Mouse (Mus musculus): ENCODE measurements around the gene Atp10b. TPM values are rescaled to one million over a fixed set of nuclear protein-coding genes. Genes with fewer than 3 reads are reported as not detected.

Gene Atp10b
- polyA plus RNA-seq, 2 experiments from 2014 or later: not detected

DNA sequence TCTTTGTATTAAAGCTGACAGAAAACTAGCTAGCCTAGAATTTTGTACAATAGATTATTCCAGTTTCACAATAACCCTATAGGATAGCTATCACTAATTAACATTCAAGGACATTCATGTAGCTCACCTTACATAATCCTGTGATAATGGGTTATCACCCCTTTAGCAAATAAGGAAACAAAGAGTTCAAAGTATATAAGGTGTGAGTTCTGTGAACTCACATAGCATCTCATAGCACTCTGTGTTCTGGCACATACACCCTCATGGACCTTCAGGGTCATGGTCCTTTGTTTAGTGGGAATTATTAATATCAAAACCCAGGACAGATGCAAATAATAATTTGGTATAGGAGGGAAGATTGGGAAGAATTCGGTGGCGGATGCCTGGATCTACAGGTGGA, 50.4 kb downstream of the Atp10b start:
- no peak for ATAC-seq

DNA sequence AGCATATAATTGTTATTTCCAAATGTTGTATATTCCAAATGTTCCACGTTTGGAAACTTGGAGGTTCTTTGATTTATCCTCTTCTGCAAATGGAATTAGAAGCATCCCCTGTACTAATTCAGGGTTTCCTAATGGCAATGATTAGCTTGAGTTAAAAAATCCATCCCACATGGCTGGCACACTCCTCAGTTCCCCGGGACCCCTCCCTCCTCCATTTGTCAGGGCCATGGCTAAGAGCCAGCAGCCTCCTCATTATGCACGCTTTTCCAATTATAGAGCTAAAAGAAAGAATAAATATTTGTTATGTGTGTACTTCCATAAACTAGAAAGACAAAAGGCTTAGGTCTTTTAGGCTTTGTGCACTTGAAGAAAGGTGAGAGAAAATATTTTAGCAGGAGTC, 53.9 kb downstream of the Atp10b start:
- no peak for ATAC-seq

DNA sequence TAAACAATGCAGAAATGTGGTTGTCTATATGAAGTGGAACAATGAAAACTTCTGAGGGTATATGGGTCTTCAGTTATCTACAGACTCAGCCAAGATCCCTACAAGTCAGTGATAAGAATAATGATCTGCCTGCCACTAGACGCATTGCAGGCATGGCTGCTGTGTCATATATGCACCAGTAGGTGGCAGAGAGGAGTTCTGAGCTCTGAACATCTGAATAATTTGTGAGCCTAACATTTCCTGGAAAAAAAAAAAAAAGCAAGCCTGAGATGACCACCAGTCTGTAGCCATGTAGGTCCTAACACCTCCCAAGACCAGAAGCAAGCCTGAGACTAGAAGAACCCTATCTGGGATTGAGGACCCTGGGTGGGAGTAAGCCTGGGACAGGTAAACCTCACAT, 63.5 kb downstream of the Atp10b start:
- ATAC-seq: no peak

- no peak for ATAC-seq
These were observed 64.1 kb downstream of the Atp10b start for GRCm38 (mm10) chr11:43213740-43214139.

DNA sequence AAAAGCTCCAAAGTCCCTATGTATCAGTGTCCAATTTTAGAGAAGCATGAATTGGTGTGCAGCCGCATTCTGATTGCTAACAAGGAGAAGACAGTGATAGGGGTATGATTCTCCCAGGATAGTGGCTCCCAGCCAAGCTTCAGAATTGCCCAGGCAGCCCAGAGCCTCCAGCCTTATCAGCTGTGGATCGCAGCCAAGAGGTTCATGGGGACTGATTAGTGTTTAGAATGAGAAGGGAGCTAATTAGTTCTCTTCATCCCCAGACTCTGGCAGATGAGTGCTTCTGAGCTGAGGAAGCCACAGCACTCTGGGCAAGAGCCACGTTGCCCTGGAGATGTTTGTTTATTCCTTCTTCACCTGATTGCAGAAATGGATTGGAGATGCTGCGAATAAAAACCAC, 67.3 kb downstream of the Atp10b start:
- ATAC-seq: no peak

GRCm38 (mm10) chr11:43230231-43230630, 80.6 kb downstream of the Atp10b start:
- ATAC-seq: no peak

- ATAC-seq: no peak
These were observed 82.4 kb downstream of the Atp10b start for GRCm38 (mm10) chr11:43232073-43232472.

DNA sequence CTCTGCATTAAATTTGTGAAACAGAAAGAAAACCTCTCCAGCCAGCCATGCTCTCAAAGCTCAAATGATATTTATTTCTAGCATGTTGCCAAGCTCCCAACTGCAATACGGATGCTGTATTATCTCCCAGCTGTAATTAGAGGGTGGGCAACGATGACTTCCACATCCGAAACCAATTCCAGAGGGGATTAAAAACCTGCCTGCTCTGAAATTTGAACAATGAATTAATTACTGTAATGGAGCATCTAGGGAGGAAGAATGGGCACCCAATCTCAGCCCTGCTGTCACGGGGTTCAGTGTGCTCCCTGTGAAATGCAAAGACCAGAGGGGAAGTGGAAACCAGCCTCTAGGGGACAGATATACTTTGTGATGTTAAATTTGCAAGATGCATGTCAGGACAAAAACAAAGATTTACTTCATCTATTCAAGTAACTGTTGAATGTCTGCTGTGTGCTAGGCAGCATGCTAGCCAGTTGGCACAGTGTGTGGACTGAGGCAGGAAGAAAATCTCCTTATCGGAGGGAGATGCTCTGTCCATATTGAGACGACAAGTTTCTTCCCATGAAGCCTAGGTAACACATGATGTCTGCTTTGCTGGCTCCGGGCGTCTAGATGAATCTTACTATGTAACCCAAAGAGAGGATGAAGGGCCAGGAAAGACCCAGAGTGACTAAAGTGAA, 86.8 kb downstream of the Atp10b start:
- no peak for ATAC-seq

DNA sequence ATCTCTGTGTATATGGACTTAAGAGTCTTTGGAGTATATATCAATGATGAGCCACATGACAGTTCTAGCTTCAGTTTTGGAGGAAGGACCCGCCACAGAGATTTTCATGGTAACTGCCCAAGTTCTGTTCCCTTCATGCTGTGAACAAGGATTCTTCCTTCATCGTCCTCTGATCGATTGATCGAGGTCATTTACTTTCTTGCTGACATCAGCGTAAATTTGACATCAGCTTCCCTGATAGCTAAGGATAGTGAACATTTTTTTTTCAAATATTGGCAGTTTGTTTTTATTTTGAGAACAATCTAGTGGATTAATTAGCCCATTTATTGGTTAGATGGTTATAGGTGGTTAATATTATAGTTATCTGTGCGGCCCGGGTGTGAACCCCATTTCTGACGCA, 90.1 kb downstream of the Atp10b start:
- no peak for ATAC-seq

GRCm38 (mm10) chr11:43253034-43253433, 103.4 kb downstream of the Atp10b start:
- no peak for ATAC-seq

DNA sequence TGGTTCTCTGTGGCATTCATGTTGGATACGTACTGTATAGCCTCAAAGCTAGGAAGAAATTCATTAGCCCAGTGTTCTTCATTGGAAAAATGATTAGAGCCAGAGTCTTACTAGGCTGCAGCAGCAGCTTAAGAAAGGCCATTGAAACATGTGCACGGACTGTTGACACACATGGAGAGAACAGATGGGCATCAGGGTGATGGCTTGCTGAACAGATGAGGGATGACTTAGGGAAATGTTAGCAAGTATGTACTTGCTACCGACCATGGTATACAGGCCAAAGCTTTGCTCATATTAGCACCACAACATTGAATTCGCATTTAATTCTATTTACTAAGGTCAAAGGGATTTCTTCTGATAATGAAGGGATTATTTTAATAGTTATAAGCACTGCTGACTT, 105.6 kb downstream of the Atp10b start:
- ATAC-seq: no peak

DNA sequence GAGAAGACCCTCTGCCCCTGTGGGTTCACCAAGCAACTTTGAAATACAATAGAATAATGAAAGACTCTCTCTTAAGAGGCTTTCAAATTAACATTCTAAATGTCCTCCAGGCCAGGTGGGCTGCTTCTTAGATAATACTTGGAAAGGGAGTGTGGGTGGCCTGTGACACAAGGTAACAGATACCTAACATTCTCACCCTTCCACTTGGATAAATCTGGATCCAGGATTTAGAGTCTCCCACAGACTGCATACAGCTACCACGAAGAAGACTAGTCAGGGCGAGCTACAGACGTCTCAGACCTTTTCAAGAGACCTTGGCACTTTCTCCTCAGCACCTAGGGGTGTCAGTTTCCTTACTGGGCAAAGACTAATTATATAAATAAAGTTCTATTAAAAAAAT, 107.6 kb downstream of the Atp10b start:
- no peak for ATAC-seq

DNA sequence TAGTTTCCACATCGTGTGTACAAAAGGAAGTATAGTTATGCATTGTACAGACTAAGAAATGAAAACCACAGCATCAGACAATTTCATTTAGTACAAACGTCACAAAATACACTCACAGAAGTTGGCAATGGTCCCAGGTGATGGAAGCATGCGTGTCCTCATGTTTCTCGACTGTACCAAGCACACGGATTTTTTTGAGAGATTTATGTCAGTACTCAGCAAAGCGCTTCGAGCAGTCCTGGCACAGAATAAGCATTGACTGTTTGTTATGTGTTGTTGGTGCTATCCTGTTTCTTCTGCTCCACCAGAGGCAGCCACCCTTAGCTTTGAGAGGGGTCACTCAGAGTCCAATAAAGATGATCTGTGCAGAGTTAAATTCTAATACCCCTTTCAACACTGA, 108.1 kb downstream of the Atp10b start:
- no peak for ATAC-seq

DNA sequence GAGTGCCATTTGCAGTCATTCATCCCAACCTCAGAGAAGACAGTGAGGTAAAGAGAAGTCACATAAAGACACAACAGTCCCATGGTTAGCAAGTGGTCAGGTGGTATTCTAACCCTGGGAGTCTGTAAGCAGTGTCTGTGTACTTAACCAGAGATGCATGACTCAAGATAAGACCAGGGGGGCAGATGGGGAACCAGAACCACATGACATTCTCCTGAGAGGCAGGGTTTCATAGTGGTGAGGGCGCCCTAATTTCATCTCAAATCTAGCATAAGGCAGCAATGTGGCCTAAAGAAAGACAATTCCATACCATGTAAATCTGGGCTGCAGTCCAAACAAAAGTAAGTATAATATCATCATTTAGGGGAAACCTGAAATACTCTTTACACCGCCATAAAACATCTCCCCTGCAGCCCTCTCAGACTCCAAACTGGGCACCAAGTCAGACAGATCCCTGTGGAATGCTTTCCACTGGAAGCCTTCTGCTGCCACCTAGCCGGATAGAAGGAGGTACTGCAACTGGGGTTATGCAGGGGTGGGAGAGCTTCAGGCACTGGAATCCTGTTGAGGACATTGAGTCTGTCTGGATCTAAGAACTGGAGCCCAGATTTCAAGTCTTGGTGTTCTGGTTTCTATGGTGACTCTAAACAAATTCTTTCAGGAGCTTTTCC, 114.0 kb downstream of the Atp10b start:
- no peak for ATAC-seq

- ATAC-seq: no peak
These were observed 117.8 kb downstream of the Atp10b start for GRCm38 (mm10) chr11:43267505-43267904.

DNA sequence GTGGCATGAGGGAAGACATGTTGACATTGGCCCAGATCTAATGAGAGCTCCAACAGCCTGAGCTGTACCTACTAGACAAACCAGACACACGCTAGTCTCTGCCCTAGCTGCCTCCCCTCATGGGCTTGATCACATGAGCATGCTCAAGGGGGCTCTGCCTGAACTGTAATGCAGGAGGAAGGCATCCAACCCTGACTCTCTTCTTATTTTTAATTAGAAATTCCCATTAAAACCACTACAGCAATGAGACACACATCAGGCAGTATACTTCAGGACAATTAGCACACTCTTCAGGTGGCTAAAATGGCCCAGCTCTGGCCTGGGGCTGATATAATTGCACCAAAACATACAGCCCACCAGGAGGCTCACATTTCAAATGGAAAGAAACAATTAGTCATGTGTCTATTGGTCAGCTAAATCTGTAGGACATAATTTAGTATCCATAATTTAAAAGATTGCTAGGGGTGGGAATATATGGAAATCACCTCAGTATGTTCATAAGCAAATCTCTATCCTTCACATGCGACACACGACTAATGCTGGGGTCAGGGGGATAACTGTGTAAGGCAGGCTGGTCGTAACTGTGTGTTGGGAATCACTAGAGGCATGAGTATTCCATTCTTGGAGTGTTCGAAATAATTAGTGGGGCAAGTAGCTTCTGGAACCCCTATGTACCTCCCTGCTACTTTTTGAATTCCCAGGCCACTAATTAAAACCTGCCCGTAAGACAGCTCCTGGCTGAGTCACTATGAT, 120.0 kb downstream of the Atp10b start:
- no peak for ATAC-seq

- no peak for ATAC-seq
These were observed 120.7 kb downstream of the Atp10b start for GRCm38 (mm10) chr11:43270256-43270806.

- ATAC-seq: no peak
These were observed 124.2 kb downstream of the Atp10b start for GRCm38 (mm10) chr11:43273896-43274295.

DNA sequence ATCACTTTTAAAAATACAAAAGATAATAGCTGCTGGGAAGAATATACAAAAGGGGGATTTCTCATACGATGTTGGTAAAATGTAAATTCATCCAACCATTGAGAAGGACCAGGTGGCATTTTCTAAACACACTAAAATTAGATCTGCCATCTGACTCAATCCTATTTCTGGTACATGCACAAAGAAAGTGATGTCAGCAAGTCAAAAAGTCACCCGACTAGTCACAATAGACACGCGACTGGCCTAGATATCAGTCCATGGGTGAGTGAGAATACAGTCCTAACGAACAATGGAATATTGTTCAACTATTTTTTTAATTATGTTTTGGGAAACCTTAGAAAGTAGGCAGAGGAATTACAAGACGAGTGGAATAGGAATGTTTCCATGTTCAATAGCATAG, 147.9 kb downstream of the Atp10b start:
- no peak for ATAC-seq

GRCm38 (mm10) chr11:43311000-43311399, 161.3 kb downstream of the Atp10b start:
- ATAC-seq: no peak

Data from CD4-positive, CD25-positive, alpha-beta regulatory T cell, adult 4 months (primary cell).